Mouse (Mus musculus) gastrocnemius, postnatal 14 days (tissue): Measurements from ENCODE around the gene Dapp1. TPM values are rescaled to one million over a fixed set of nuclear protein-coding genes. Genes with fewer than 3 reads are reported as not detected.
"Not testable (repeated sequence)": the region's sequence is repeated elsewhere in the genome, so short reads cannot be mapped to it uniquely, and the experiment has no call there.

Experiments used
- DNase-seq: peaks from one replicate; pipeline ENCODE4 v3.0.0; 2021; ENCODE audit warnings: mixed read lengths
- intact Hi-C: fragments of 180-260 bp; cut with DNase I; formaldehyde crosslinking; loops from one replicate; pipeline ENCODE4 v1.15.1; 2025; ENCODE audit warnings: low total_unique reads
- total RNA-seq, 2 experiments: library from RNA; stranded (reverse); gene quantifications; 2 replicates each; pipeline ENCODE4 v1.2.3; 2021

Dapp1 gene
- total RNA-seq, 2 experiments from 2014 or later: 0.84 to 1.1 TPM

DNA sequence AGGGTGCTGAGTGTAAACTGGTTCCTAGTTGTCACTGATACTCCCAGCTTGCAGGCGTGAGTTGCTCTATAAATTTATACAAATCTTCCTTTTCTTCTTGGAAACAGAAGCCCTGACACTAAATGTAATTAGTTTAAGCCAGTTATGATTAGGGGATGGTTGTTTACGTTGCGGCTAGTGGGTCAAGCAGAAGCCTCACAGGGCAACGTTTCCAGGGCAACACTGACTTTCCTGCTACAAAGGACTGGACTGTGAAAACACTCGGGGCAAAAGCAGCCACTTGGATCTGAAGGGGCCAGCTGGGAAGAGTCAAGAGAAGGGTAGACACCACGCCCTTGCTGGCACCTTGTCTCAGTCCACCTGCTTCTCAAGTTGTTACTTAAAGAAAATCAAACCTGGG lies 44.8 kb downstream of the Dapp1 start:
- intact Hi-C loops: loop anchor here (5.0 kb wide), 1 partner anchor 56 kb away; no protein-coding TSS in a partner anchor
- DNase-seq: no peak

DNA sequence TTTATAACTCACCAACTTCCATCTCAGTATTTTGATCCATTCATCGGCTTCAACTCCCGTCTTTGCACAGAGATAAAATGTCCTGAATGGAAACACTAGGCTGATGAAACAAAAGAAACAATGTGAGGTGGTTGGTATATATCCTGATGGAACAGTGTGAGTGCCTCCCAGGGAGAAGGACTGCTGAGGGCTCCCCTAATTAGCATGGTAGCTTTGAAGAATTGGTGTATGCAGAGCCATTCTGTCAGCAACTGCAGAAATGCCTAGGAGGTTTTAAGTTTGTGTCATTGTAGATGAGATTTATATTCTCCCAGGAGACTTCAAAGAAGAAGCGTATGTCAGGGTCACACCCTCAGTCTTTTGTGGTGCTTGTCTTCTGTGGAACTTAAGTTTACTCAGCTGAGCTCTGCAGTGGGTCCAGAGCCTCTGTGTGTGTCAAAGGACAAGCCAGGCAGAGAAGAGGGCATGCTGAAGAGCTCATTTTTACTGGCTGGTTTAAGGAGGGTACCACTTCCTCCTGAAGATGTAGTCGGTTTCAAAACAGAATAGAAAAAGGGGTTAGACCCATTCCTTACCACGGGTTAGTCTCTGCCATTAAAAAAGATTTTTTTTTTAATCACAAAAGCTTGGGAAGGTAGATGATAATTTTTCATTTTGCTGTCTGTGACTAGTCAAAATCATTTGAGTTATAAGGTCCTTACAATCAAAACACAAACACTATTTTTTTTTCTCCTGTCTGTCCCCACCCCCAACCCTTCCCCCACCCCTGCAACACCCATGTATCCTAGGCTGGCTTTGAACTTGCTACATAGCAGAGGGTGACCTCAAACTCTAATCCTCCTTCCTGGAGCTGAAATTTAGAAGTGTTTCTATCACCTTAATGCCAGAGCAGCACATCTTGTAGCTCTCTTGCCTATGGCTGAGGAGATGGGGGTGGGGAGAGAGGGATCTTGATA lies 45.5 kb downstream of the Dapp1 start:
- no peak for DNase-seq
- intact Hi-C loops: loop anchor here (5.0 kb wide), 1 partner anchor 56 kb away; no protein-coding TSS in a partner anchor

DNA sequence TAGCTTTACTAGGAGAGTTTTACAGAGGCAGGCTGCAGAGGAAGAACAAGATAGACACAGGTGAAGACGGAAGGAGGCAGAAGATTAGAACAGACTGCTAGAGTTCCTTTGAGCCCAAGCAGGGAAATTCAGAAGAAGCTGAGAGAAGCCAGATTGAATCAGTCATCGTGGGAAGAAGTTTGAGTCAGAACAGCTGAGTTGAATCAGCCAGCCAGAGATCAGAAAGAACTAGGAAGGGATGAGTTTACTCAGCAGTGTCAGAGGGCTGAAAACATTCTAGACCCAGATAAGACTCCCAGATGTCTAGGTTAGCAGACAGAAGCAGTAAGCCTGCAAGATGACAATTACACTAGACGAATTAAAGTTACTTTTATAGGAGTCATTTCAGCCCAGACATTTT lies 47.4 kb downstream of the Dapp1 start:
- intact Hi-C loops: no loop called here
- no peak for DNase-seq

DNA sequence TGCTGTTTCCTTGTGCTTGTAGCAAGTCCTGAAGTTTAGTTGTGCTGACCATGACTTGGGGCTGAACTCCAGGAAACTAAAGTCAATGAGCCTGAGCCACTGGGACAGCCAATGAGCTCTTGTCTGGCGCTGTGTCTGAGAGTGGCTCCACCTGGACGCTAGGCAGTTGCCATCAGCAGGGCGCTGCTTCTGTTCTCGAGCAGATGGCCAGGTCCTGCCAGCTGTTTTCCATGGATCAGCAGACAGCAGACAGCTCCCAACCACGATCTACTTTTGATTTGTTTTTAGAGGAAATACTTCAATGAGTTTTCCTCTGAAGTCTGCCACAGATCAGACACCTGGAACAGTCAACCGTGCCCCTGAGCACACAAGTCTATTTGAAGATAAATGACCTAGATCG lies 48.6 kb downstream of the Dapp1 start:
- intact Hi-C loops: no loop called here
- no peak for DNase-seq

DNA sequence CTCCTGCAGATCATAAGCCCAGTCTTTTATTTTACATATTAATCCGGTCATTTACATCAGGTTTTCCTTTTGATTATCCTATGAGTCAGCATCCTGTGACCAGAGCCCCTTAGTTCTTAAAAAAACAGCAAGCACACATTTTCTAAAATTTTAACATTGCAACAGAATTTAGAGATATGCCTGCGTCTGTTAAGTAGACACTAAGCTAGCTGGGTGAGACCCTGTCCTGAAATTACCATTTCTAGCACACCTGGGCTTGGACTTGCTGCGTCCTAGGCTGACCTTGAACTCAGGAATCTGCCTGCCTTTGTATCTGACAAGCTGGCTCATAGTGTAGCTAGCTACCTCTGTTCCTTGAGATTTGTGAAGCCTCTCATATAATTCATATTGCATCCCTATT lies 51.4 kb downstream of the Dapp1 start:
- DNase-seq: no peak
- intact Hi-C loops: no loop called here

DNA sequence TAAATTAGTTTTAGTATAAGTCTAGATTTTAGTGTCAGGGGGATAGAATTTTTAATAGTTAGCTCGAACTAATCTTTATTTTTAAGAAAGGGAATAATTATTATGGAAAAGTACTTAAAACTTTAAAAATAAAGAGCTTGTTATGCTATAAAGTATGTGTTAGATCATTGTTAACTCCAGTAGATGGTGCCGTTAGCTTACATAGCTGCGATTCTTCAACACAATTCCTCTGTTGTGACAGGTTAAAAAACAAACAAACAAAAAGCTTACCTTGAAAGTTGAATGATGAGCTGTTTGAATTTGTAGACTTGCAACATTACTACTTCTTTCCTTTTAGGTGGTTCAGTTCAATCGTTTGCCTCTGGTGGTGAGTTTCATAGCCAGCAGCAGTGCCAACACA lies 54.3 kb downstream of the Dapp1 start:
- no peak for DNase-seq
- intact Hi-C loops: no loop called here

DNA sequence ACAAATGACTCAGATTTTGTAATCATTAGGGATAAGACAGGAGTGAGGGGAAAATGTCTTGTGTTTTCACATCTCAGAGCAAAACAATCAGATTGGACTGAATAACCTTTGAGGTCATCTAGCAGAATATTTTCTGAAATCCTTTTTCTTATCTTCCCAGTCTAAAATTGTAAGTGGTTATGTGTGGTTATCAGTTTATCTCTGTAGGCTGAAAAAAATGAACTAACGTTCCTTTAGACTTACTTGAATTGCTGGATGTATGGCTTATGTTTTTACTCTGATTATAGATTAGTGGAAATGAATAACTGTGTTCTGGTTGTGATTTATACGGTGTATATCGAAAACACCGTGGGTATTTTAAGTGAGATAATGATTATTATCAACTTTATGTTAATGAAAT lies 60.8 kb downstream of the Dapp1 start:
- intact Hi-C loops: no loop called here
- no peak for DNase-seq

DNA sequence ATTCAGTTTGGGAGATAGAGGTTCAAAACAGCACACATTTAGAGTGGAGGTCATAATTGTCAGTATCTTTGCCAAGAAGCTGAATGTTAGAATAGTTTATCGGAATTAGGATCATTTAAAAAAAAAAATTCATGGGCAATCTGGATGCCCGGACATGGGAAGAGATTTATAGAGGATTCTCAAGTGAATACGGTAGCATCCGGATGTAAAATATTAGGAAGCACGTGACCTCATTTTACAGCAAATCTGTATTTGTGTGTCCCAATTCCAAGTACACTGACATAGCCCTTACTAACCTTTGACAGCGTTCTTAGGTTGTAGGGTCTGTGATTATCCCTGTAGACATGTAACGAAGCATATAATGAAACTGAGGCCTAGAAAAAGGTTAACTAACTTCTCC lies 61.9 kb downstream of the Dapp1 start:
- no peak for DNase-seq
- intact Hi-C loops: no loop called here

DNA sequence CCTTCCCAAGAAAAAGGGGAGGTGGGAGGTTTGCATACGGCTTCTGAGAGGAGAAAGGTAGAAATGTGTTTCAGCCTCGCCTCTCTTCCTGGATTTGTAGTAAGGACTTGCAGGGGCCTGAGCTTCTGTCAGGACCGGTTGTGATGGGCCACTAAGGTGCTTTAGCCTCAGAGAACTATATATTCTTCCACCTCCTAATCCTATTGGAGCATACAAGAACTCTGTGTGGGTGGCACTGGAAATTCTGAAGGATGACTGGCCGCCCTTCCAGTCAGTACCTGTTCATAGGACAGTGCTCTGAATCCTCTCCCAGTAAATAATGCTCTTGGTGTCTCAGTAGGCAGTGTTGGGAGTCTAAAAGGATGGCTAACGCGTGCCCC lies 62.4 kb downstream of the Dapp1 start:
- DNase-seq: no peak
- intact Hi-C loops: no loop called here

DNA sequence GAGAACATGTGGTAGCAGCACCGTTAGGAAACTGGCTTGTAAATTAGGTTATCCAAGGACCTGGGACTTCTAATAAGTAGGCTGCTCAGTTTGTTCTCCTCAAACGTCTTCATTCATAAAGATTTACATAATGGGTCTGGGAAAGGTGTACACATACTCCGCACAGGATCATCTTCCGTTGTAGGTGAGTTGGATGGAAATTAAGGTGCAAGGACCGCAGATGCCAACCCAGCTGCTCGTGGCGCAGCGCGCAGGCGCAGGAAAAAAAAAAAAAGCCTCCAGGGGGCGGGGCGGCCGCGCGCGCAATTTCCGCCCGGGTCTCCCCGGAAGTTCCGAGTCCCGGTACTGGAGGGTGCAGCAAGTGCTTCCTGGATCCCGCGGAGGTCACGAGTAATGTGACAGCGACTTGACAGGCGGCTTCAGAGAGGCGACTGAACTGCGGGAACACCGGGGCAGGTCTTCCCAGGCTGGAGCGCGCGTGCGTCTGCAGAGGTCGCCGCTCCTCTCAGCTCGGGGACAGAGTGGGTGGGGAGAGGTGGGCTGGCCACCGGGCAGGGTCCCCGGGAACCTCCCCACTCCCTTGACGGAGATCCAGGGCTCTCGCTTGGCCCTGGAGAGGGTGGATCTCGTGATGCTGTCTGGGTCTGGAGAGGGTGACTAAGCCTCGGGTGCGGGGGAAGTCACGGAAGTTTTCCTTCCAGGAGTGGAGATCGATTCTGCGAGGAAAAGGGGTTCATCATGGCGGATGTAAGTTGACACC lies 63.0 kb downstream of the Dapp1 start, which contains the start of gene Lamtor3:
Lamtor3 (plus strand) TSS at position 335 of the 760 bp plus-strand sequence.
- intact Hi-C loops: no loop called here
- DNase-seq: peak; percentile 89

DNA sequence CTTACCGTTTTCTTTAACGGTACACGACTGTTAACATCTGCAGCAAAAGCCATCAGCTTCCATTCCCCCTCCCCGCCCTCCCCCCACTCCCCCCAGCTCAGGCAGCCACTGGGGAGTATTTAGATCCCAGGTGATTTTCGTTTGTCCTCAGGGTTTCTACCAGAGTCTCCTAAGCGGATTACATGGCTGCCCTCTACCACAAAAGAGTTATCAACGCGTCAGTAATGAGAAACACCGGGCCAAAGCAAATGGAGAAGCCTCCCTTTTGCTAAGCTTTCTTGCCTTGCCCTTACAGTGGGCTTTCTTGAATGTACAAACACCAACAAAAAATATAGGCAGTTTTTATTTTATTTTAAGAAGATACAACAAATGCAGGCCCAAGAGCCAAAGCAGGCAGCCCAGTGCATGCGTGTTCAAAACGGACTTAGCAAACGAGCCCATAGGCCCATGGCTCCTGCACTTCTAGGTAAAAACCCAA lies 63.6 kb downstream of the Dapp1 start:
- no peak for DNase-seq
- intact Hi-C loops: no loop called here

DNA sequence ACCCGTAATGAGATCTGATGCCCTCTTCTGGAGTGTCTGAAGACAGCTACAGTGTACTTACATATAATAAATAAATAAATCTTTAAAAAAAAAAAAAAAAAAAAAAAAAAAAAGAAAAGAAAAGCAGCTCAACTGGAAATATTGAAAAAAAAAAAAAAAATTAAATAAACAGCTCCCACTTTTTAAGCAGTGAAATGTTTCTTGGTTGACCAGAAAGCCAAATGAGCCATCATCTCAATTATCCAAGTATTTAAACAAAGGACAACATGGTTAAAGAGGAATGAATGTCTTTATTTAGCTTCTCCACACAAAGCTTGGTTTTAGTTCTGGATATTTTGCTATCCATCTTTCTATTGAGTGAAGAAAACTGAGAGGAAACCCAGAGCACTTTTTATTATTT lies 66.8 kb downstream of the Dapp1 start:
- intact Hi-C loops, DNase-seq: not testable (repeated sequence)

DNA sequence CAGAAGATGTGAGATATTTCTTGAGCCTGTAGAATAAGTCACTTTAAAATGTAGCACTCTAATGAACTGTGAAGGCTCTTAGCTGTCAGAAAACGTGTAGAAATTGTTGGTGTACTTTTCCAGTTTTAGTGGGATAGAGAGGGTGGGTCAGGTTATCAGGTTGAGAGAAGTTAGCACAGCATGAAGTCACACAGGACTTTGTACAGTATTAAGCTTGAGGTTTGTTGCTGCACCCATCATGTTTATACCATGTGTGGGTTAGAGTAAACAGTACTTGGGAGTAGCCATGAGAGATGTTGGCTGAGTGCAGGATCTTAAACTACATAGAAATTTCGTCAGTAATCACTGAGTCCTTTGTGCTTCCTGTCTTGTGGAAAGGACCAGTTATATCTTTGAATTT lies 68.3 kb downstream of the Dapp1 start:
- no peak for DNase-seq
- intact Hi-C loops: no loop called here

DNA sequence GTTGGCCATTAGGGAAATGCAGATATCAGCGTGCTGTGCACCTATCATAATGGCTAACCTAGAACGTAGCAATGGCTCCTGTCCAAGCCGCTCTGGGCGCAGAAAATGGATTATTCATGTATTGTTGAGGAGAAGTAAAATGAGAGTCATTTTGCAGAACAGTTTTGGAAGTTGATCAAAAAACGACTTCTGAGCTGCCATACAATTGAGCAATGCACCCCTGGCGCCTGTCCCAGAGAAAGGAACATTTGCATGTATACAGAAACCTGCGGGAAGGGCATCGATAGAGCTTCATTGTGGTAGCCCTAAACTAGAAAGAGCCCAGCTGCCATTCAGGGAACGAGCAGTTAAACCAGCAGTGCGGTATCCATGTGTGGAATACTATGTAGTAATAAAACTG lies 81.2 kb downstream of the Dapp1 start:
- DNase-seq: no peak
- intact Hi-C loops: no loop called here

DNA sequence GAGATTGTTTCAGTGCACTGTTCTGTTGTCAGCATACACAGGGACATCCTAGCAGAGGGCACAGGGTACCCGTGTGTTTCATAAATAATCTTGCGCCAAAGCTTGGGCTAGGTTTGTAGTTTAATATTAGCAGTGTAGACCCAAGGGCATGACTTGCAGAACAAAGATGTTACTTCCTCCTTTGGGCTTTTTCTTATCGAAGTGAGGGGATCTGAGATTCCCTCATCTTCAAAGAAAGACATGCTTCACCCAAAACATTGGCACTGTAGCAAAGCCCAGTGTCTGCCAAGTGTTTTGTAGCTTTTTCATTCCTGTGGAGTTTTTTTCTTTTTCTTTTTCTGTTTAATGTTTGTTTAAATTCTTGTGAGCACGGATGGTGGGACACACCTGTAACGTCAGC lies 83.7 kb downstream of the Dapp1 start:
- intact Hi-C loops: no loop called here
- no peak for DNase-seq

DNA sequence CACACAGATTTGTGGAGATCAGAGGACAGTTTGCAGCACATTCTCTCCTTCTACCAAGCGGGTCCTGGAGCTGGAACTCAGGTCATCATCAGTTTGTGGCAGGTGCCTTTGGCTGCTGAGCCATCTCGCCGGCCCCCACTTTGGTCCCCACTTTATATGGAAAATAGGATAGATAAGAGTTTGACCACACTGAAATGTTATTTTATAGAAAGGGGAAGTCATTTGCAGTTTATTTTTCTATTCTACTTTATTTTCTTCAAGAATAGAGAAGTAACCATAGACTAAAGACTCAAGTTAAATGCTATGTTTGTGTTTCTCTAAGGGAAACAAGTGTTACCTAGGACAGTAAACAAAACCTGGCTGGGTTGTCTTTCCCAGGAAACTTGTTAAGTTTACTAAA lies 84.5 kb downstream of the Dapp1 start:
- intact Hi-C loops: no loop called here
- no peak for DNase-seq

DNA sequence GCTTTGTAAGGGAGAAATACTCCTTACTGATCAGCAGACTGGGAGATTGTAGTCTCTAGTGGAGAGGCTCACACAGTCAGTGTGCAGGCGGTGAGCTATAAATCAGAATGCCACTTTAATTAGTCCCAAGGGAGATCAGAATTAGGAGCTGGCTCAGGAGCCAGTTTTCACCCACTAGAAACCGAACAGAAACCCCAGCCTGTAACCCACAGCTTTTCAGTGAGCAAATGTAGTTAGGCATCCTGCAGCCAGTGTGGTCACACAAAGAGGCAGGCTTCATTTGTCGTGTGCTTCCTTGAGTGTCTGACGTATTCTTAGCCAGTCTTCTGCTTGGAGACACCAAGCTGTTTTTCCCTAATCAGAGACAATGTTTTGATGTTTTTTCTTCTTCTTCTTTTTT lies 85.0 kb downstream of the Dapp1 start:
- intact Hi-C loops: no loop called here

DNA sequence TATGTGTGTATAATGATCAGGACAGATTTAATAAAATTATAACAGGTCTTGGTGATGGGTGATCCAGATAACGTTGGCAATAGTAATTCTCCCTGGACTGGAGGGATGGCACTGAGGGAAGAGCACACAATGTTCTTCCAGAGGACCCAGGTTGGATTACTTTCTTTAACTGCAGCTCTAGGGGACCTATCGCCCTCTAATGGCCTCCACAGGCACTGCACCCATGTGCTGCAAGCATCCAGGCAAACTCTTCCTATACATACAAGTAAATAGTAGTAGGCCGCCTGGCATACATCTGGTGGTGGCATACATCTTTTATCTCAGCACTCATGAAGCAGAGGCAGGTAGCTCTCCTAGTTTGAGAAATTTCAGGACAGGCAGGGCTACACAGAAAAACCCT lies 86.1 kb downstream of the Dapp1 start:
- intact Hi-C loops: no loop called here

More for the DNA sequence above, 85.0 kb downstream of the Dapp1 start:
- no peak for DNase-seq

DNA sequence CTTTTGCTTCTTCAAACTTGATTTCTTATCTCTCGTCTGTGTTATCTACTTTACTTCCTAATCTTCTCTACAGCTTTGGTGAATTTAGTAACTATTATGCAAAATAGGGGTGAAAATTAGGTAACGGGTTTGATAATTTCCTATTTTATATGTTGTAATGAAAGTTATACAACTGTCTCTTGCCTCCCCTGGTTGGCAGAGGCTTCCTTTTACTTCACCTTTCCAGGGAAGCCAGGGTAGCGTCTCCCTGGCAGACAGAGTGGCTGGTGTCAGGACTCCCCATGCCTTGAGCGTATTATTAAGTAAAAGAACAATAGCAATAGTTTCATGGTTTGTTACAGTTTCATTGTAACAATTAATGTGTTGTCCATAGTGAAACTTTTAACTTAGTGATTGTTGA lies 87.6 kb downstream of the Dapp1 start:
- no peak for DNase-seq
- intact Hi-C loops: no loop called here

More for the DNA sequence above, 86.1 kb downstream of the Dapp1 start:
- no peak for DNase-seq

DNA sequence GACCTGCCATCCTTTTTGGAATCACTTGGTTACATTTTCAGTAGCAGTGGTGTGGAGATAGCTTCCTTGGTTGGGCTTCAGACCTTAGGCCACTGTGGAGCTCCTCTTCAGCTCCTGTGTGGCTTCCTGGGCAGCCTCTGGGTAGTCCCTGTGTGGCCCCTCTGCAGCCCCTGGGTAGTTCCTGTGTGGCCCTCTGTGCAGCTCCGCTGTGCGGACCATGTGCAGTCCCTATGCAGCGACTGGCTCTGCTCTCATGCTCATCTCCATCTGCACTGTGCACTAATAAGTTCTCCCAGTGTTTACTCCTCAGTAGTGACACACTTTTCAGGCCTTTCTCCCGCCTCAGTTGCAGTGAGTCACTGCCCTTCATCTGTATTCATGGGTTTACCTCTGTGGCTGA lies 89.2 kb downstream of the Dapp1 start:
- no peak for DNase-seq
- intact Hi-C loops: no loop called here
